Mouse (Mus musculus): ENCODE measurements at regions not wholly inside any gene's neighbourhood (a gene's known extent, or its start where the extent isn't known, plus 50 kb on each side); places are given as distances from the start of the nearest gene placed in this dataset.

- no peak for TF ChIP-seq ZKSCAN1 (IDR thresholded peaks at IDR 0.05; ENCODE audit: low read depth, low read length)
- TF ChIP-seq POLR2A (IDR thresholded peaks at IDR 0.05; ENCODE audit: control insufficient read depth in 1 of 2, insufficient read depth in 1 of 2, low read depth in 1 of 2, low read length in 2 of 2, poor library complexity in 1 of 2): no peak
- TF ChIP-seq RCOR1 (IDR thresholded peaks at IDR 0.05; ENCODE audit: low read depth, low read length): no peak
- no peak for TF ChIP-seq CTCF (IDR thresholded peaks at IDR 0.05 in 2 of 3, conservative IDR thresholded peaks at IDR 0.05 in 1 of 3; ENCODE audit: control insufficient read depth in 1 of 3, insufficient read depth in 1 of 3, low read depth in 2 of 3, low read length in 3 of 3, poor library complexity in 1 of 3, severe bottlenecking in 1 of 3)
These were observed 152.1 kb upstream of the A230072I06Rik start for GRCm38 (mm10) chr8:12126374-12127001.

All from MEL (cell line).